Mouse (Mus musculus): ENCODE results near the gene Podxl2. TPM values are rescaled to one million over a fixed set of nuclear protein-coding genes. Genes with fewer than 3 reads are reported as not detected.

Gene Podxl2
- polyA plus RNA-seq, 1 experiment = 35.8 TPM

GRCm38 (mm10) chr6:88812886-88813285 lies 62.0 kb downstream of the Podxl2 start:
- TF ChIP-seq POLR2A (IDR thresholded peaks at IDR 0.05; ENCODE audit: borderline replicate concordance, extremely low read depth, low read depth, low read length) (no peak), CTCF (IDR thresholded peaks at IDR 0.05; ENCODE audit: insufficient read depth, low read length) (peak; percentile 31)
- 74% methylated on average over 3 of the region's 3 CpGs for WGBS
- peak; percentile 47 for DNase-seq
- Histone ChIP-seq H3K4me3 (replicated peaks; ENCODE audit: extremely low read depth, low read depth, low read length) (no peak overlapping the region), H3K4me1 (ENCODE audit: control insufficient read depth, insufficient read depth, low read length) (peaks cover 13% of the 10 kb centered on the region)

- 34% methylated on average over 7 of the region's 7 CpGs for WGBS
- no peak for DNase-seq
- Histone ChIP-seq H3K4me1 (ENCODE audit: control insufficient read depth, insufficient read depth, low read length) (peaks cover 13% of the 10 kb centered on the region), H3K4me3 (replicated peaks; ENCODE audit: extremely low read depth, low read depth, low read length) (no peak overlapping the region)
- TF ChIP-seq CTCF (IDR thresholded peaks at IDR 0.05; ENCODE audit: insufficient read depth, low read length) (no peak), POLR2A (IDR thresholded peaks at IDR 0.05; ENCODE audit: borderline replicate concordance, extremely low read depth, low read depth, low read length) (no peak)
These were observed 62.9 kb downstream of the Podxl2 start for GRCm38 (mm10) chr6:88811880-88812400.

GRCm38 (mm10) chr6:88811396-88811795 lies 63.4 kb downstream of the Podxl2 start:
- Histone ChIP-seq H3K4me1 (ENCODE audit: control insufficient read depth, insufficient read depth, low read length) (peaks cover 13% of the 10 kb centered on the region), H3K4me3 (replicated peaks; ENCODE audit: extremely low read depth, low read depth, low read length) (no peak overlapping the region)
- no peak for DNase-seq
- TF ChIP-seq POLR2A (IDR thresholded peaks at IDR 0.05; ENCODE audit: borderline replicate concordance, extremely low read depth, low read depth, low read length) = no peak
- no peak for TF ChIP-seq CTCF (IDR thresholded peaks at IDR 0.05; ENCODE audit: insufficient read depth, low read length)
- 26% methylated on average over 5 of the region's 7 CpGs for WGBS

- Histone ChIP-seq H3K4me3 (replicated peaks; ENCODE audit: extremely low read depth, low read depth, low read length) (no peak overlapping the region), H3K4me1 (ENCODE audit: control insufficient read depth, insufficient read depth, low read length) (peaks cover 13% of the 10 kb centered on the region)
- 78% methylated on average over 3 of the region's 3 CpGs for WGBS
- DNase-seq = no peak
- TF ChIP-seq CTCF (IDR thresholded peaks at IDR 0.05; ENCODE audit: insufficient read depth, low read length) (no peak), POLR2A (IDR thresholded peaks at IDR 0.05; ENCODE audit: borderline replicate concordance, extremely low read depth, low read depth, low read length) (no peak)
These were observed 64.6 kb downstream of the Podxl2 start for GRCm38 (mm10) chr6:88810291-88810690.

GRCm38 (mm10) chr6:88809091-88810037 lies 65.5 kb downstream of the Podxl2 start:
- 55% methylated on average over 23 of the region's 23 CpGs for WGBS
- peak; percentile 43 for DNase-seq
- TF ChIP-seq CTCF (IDR thresholded peaks at IDR 0.05; ENCODE audit: insufficient read depth, low read length) = no peak
- TF ChIP-seq POLR2A (IDR thresholded peaks at IDR 0.05; ENCODE audit: borderline replicate concordance, extremely low read depth, low read depth, low read length) = no peak
- peaks cover 14% of the 10 kb centered on the region for H3K4me1 ChIP-seq (ENCODE audit: control insufficient read depth, insufficient read depth, low read length)
- no peak overlapping the region for H3K4me3 ChIP-seq (replicated peaks; ENCODE audit: extremely low read depth, low read depth, low read length)

GRCm38 (mm10) chr6:88804966-88805577 lies 69.8 kb downstream of the Podxl2 start:
- peaks cover 17% of the 10 kb centered on the region for H3K4me1 ChIP-seq (ENCODE audit: control insufficient read depth, insufficient read depth, low read length)
- TF ChIP-seq POLR2A (IDR thresholded peaks at IDR 0.05; ENCODE audit: borderline replicate concordance, extremely low read depth, low read depth, low read length) = no peak
- TF ChIP-seq CTCF (IDR thresholded peaks at IDR 0.05; ENCODE audit: insufficient read depth, low read length) = no peak
- DNase-seq = no peak
- H3K4me3 ChIP-seq (replicated peaks; ENCODE audit: extremely low read depth, low read depth, low read length) = no peak overlapping the region
- 57% methylated on average over 17 of the region's 17 CpGs for WGBS

GRCm38 (mm10) chr6:88803957-88804695 lies 70.7 kb downstream of the Podxl2 start:
- DNase-seq = no peak
- H3K4me1 ChIP-seq (ENCODE audit: control insufficient read depth, insufficient read depth, low read length) = peaks cover 13% of the 10 kb centered on the region
- H3K4me3 ChIP-seq (replicated peaks; ENCODE audit: extremely low read depth, low read depth, low read length) = no peak overlapping the region
- TF ChIP-seq POLR2A (IDR thresholded peaks at IDR 0.05; ENCODE audit: borderline replicate concordance, extremely low read depth, low read depth, low read length) = no peak
- TF ChIP-seq CTCF (IDR thresholded peaks at IDR 0.05; ENCODE audit: insufficient read depth, low read length) = no peak
- WGBS = 60% methylated on average over 4 of the region's 4 CpGs

GRCm38 (mm10) chr6:88803051-88803450 lies 71.8 kb downstream of the Podxl2 start:
- TF ChIP-seq POLR2A (IDR thresholded peaks at IDR 0.05; ENCODE audit: borderline replicate concordance, extremely low read depth, low read depth, low read length) (no peak), CTCF (IDR thresholded peaks at IDR 0.05; ENCODE audit: insufficient read depth, low read length) (no peak)
- H3K4me1 ChIP-seq (ENCODE audit: control insufficient read depth, insufficient read depth, low read length) = peaks cover 13% of the 10 kb centered on the region
- DNase-seq = no peak
- WGBS = 83% methylated on average over 7 of the region's 7 CpGs
- H3K4me3 ChIP-seq (replicated peaks; ENCODE audit: extremely low read depth, low read depth, low read length) = no peak overlapping the region

GRCm38 (mm10) chr6:88800735-88801134 lies 74.1 kb downstream of the Podxl2 start:
- Histone ChIP-seq H3K4me3 (replicated peaks; ENCODE audit: extremely low read depth, low read depth, low read length) (no peak overlapping the region), H3K4me1 (ENCODE audit: control insufficient read depth, insufficient read depth, low read length) (peaks cover 13% of the 10 kb centered on the region)
- DNase-seq = no peak
- TF ChIP-seq POLR2A (IDR thresholded peaks at IDR 0.05; ENCODE audit: borderline replicate concordance, extremely low read depth, low read depth, low read length) = no peak
- no peak for TF ChIP-seq CTCF (IDR thresholded peaks at IDR 0.05; ENCODE audit: insufficient read depth, low read length)
- 57% methylated on average over 3 of the region's 3 CpGs for WGBS

Data from lung, adult 2 months (tissue).